Mouse (Mus musculus) neural tube, embryonic 12.5 days (tissue): ENCODE results near the gene Tmed2. TPM values are rescaled to one million over a fixed set of nuclear protein-coding genes. Genes with fewer than 3 reads are reported as not detected.

ENCODE experiments used
- ATAC-seq: fragments of 200-750 bp; cut with Nextera tagmentation; 2 replicates; pipeline ENCODE4 v1.8.0; 2017; ENCODE audit warnings: low read depth, mild to moderate bottlenecking, moderate TSS enrichment, moderate library complexity; ENCODE audit not compliant: low FRiP score
- H3K27ac ChIP-seq: fragments of 300-500 bp; sonication (generic); 2 replicates; pipeline ENCODE4 v1.5.1; 2016
- H3K27me3 ChIP-seq: fragments of 300-500 bp; sonication (generic); replicated peaks from 2 replicates; pipeline ENCODE4 v1.6.1; 2016; ENCODE audit warnings: mild to moderate bottlenecking
- H3K36me3 ChIP-seq: fragments of 300-500 bp; sonication (generic); 2 replicates; pipeline ENCODE4 v1.6.1; 2016; ENCODE audit warnings: mild to moderate bottlenecking
- H3K4me1 ChIP-seq: fragments of 300-500 bp; sonication (generic); 2 replicates; pipeline ENCODE4 v1.6.1; 2016
- H3K4me2 ChIP-seq: fragments of 300-500 bp; sonication (generic); replicated peaks from 2 replicates; pipeline ENCODE4 v1.6.1; 2016; ENCODE audit warnings: mild to moderate bottlenecking
- H3K4me3 ChIP-seq: fragments of 300-500 bp; sonication (generic); 2 replicates; pipeline ENCODE4 v1.5.1; 2016
- H3K9ac ChIP-seq: fragments of 300-500 bp; sonication (generic); 2 replicates; pipeline ENCODE4 v1.6.1; 2016; ENCODE audit warnings: mild to moderate bottlenecking
- H3K9me3 ChIP-seq: fragments of 300-500 bp; sonication (generic); 2 replicates; pipeline ENCODE4 v1.6.1; 2016; ENCODE audit warnings: mild to moderate bottlenecking
- WGBS: fragments of 180-500 bp; shearing (Covaris S2); methylation state at CpG from one replicate; pipeline ENCODE4 v1.1.7; 2016; 5-methylcytosine and 5-hydroxymethylcytosine counted together
- polyA plus RNA-seq: library from polyadenylated mRNA; unstranded; fragments of >200 nt; fragmentation: Nextera tagmentation; extraction: Ambion mirVana; gene quantifications from 2 replicates; pipeline ENCODE4 v1.2.1, GENCODE M21; 2016

The Tmed2 gene
- polyA plus RNA-seq, 1 experiment from 2014 or later: 389 TPM

- Histone ChIP-seq H3K36me3 (peaks cover 31% of the 10 kb centered on the region), H3K9me3 (no peaks in the 10 kb centered on the region), H3K4me1 (no peaks in the 10 kb centered on the region), H3K27me3 (no peaks in the 10 kb centered on the region), H3K4me3 (no peak overlapping the region), H3K4me2 (no peak overlapping the region), H3K27ac (no peak overlapping the region), H3K9ac (no peak overlapping the region)
- ATAC-seq: no peak
- 96% methylated on average over 4 of the region's 4 CpGs for WGBS
Measured at GRCm38 (mm10) chr5:124505235-124505634, 35.3 kb upstream of the Tmed2 start.

DNA sequence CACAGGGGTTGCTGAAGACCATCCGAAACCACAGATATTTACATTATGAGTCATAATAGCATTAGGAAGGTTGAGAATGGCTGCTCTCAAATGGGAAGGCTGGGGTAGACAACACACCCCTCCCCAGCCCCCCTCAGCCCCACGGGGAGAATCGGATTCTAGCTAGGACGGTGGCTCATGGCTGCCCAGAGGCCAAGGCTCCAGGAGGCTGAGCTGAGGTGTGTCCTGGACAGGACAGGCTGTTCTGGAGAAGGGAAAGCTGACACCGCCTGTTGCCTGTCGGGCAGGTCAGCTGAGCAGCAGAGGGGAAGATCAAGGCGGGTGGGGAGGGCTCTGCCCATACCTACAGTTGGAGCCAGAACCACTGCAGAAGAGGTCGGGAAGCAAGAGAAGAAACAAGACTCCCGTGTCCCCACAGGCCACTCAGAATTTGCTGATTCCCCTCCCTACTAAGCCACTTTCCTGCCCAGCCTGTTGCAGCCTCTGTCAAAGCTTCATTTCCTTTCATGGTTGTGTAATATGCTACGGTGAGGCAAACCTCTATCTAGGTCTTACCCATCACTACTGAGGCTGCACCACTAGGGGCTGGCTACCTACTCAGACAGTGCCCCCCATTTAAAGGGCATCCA lies 33.6 kb upstream of the Tmed2 start:
- no peaks in the 10 kb centered on the region for H3K9me3 ChIP-seq
- H3K9ac ChIP-seq: no peak overlapping the region
- no peak for ATAC-seq
- no peak overlapping the region for H3K4me3 ChIP-seq
- WGBS: 77% methylated on average over 10 of the region's 10 CpGs
- no peaks in the 10 kb centered on the region for H3K27me3 ChIP-seq
- no peak overlapping the region for H3K27ac ChIP-seq
- H3K36me3 ChIP-seq: peaks cover 22% of the 10 kb centered on the region
- H3K4me2 ChIP-seq: no peak overlapping the region
- H3K4me1 ChIP-seq: no peaks in the 10 kb centered on the region

- no peaks in the 10 kb centered on the region for H3K4me1 ChIP-seq
- 94% methylated on average over 6 of the region's 6 CpGs for WGBS
- ATAC-seq: no peak
- no peak overlapping the region for H3K27ac ChIP-seq
- no peak overlapping the region for H3K4me2 ChIP-seq
- H3K27me3 ChIP-seq: no peaks in the 10 kb centered on the region
- no peak overlapping the region for H3K4me3 ChIP-seq
- H3K36me3 ChIP-seq: peaks cover 23% of the 10 kb centered on the region
- no peaks in the 10 kb centered on the region for H3K9me3 ChIP-seq
- no peak overlapping the region for H3K9ac ChIP-seq
Measured at GRCm38 (mm10) chr5:124509200-124509599, 31.3 kb upstream of the Tmed2 start.

DNA sequence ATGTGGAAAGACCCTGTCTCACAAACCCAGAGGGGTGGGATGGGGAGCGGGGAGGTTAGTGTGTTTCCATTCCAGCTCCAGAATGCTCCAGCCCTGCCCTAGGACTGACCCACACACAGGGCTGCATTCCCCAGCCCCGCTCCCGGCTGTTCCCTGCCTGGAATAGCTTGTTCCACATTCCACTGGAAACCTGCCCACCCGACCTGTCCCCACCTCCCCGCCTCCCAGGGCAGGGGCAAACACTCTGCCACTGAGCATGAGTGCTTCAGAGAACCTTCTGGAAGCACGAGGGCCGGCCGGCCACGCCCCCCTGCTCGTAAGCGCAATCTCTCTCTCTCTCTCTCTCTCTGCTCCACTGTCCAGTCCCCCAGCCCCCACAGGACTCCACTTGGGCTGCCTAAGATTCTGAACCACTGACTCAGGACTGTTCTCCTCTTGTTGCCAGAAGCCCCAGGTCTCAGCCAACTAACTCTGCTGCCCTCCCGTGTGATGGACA lies 30.7 kb upstream of the Tmed2 start:
- Histone ChIP-seq H3K27ac (no peak overlapping the region), H3K9ac (no peak overlapping the region), H3K4me1 (no peaks in the 10 kb centered on the region), H3K27me3 (no peaks in the 10 kb centered on the region), H3K4me2 (no peak overlapping the region), H3K4me3 (no peak overlapping the region), H3K36me3 (peaks cover 26% of the 10 kb centered on the region), H3K9me3 (no peaks in the 10 kb centered on the region)
- WGBS: 86% methylated on average over 12 of the region's 12 CpGs
- ATAC-seq: no peak

DNA sequence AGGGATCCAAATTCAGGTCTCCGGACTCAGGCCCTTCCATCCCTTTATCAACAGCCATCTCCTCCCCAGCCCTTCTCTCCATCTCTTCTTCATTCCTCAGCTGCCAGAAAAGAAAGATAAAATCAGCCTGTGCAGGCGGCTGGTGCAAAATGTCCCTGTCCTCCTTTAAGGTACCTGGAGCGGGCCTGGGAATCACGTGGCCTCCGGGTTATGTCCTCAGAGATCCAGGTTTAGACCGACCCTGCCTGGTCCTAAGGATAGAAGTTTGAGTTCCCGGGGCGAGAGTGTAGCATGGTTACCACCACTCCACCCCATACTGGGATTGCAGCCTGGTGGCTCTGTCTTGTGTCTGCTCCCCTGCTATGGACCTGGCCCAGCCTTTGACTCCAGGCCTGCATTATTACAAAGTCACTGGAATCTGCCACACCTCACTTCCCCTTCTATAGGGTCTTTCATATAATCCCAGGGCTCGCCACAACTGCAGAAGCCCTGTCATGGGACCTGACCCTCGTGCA lies 29.9 kb upstream of the Tmed2 start:
- H3K9ac ChIP-seq: no peak overlapping the region
- no peaks in the 10 kb centered on the region for H3K4me1 ChIP-seq
- WGBS: 91% methylated on average over 10 of the region's 10 CpGs
- no peak overlapping the region for H3K27ac ChIP-seq
- no peak overlapping the region for H3K4me3 ChIP-seq
- H3K36me3 ChIP-seq: peaks cover 26% of the 10 kb centered on the region
- H3K4me2 ChIP-seq: no peak overlapping the region
- H3K9me3 ChIP-seq: no peaks in the 10 kb centered on the region
- no peaks in the 10 kb centered on the region for H3K27me3 ChIP-seq
- ATAC-seq: no peak

DNA sequence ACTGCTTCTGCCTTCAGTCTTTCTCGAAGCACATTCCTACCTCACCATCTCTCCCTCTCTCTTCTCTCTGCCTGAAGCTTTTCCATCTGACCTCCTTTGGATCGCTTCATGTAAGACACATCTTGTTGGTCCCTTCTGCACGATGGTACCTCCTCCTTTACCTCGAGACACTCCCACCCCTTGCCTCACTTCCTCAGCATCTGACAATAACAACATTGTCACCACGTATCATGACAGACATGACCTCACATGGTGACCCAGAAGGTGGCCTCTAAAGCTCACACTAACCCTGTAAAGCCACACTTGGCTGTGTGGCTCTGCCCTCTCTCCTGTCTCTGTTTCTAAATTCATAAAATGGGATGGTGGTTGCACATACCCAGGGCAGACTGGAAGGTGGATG lies 24.7 kb upstream of the Tmed2 start:
- Histone ChIP-seq H3K4me1 (no peaks in the 10 kb centered on the region), H3K9me3 (no peaks in the 10 kb centered on the region)
- 91% methylated on average over 5 of the region's 5 CpGs for WGBS

GRCm38 (mm10) chr5:124518648-124519047 lies 21.8 kb upstream of the Tmed2 start:
- Histone ChIP-seq H3K27ac (no peak overlapping the region), H3K27me3 (no peaks in the 10 kb centered on the region), H3K4me1 (no peaks in the 10 kb centered on the region), H3K36me3 (peaks cover 21% of the 10 kb centered on the region), H3K9me3 (no peaks in the 10 kb centered on the region), H3K4me3 (no peak overlapping the region), H3K4me2 (no peak overlapping the region), H3K9ac (no peak overlapping the region)
- ATAC-seq: no peak
- WGBS: 69% methylated on average over 10 of the region's 10 CpGs

More for the DNA sequence above, 24.7 kb upstream of the Tmed2 start:
- H3K27ac ChIP-seq: no peak overlapping the region
- no peak for ATAC-seq
- no peak overlapping the region for H3K4me2 ChIP-seq
- no peak overlapping the region for H3K4me3 ChIP-seq
- no peak overlapping the region for H3K9ac ChIP-seq
- peaks cover 24% of the 10 kb centered on the region for H3K36me3 ChIP-seq
- H3K27me3 ChIP-seq: no peaks in the 10 kb centered on the region

DNA sequence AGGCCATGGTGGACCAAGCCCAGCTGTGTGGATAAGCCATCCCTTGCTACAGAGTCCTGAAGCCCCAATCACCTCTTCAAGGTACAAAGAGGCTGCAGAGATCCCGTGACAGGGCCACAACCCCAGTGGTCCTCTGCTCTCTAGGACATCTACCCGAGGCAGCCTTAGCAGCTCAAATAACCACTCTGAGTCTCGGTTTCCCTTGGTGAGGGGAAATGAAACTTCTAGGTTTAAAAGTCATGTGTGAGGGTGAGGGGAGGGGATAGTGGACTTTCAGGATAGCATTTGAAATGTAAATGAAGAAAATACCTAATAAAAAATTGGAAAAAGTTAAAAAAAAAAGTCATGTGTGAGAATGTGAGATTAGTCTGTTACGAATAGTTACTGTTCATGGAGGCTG lies 18.9 kb upstream of the Tmed2 start:
- 88% methylated on average over 4 of the region's 4 CpGs for WGBS
- Histone ChIP-seq H3K4me1 (no peaks in the 10 kb centered on the region), H3K36me3 (peaks cover 16% of the 10 kb centered on the region), H3K9ac (no peak overlapping the region), H3K27me3 (no peaks in the 10 kb centered on the region), H3K4me2 (no peak overlapping the region), H3K4me3 (no peak overlapping the region), H3K27ac (no peak overlapping the region), H3K9me3 (no peaks in the 10 kb centered on the region)
- no peak for ATAC-seq

GRCm38 (mm10) chr5:124523032-124523431 lies 17.5 kb upstream of the Tmed2 start:
- 0 out of 2 replicates have a peak, but pooled peaks cover under 1% of the 10 kb centered on the region for H3K4me1 ChIP-seq
- 93% methylated on average over 8 of the region's 8 CpGs for WGBS
- H3K27ac ChIP-seq: no peak overlapping the region
- peaks cover 16% of the 10 kb centered on the region for H3K36me3 ChIP-seq
- H3K9ac ChIP-seq: no peak overlapping the region
- H3K4me2 ChIP-seq: no peak overlapping the region
- no peaks in the 10 kb centered on the region for H3K27me3 ChIP-seq
- no peak for ATAC-seq
- H3K4me3 ChIP-seq: no peak overlapping the region
- no peaks in the 10 kb centered on the region for H3K9me3 ChIP-seq

DNA sequence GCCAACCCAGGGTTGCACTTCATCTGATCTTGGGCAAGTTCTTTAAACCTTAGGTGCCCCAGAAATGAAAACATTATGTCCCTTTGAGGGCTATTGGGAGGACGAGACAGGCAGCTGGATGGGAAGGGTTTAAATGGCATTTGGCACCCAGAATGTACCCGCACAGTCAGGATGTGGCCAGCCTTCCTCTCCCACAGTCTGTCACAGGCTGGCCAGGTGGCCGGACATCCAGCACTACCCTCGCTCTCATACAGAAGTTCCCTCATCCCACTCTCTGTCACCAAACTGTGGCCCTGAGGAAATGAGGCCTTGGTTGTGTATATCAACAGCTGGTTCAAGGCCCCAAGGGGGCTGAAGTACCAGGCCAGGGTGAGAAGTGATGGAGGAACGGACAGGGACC lies 15.6 kb upstream of the Tmed2 start:
- Histone ChIP-seq H3K4me1 (peaks cover 20% of the 10 kb centered on the region), H3K4me2 (no peak overlapping the region), H3K27me3 (no peaks in the 10 kb centered on the region), H3K36me3 (peaks cover 12% of the 10 kb centered on the region), H3K9ac (no peak overlapping the region), H3K27ac (no peak overlapping the region), H3K4me3 (no peak overlapping the region), H3K9me3 (no peaks in the 10 kb centered on the region)
- 96% methylated on average over 5 of the region's 5 CpGs for WGBS
- no peak for ATAC-seq

DNA sequence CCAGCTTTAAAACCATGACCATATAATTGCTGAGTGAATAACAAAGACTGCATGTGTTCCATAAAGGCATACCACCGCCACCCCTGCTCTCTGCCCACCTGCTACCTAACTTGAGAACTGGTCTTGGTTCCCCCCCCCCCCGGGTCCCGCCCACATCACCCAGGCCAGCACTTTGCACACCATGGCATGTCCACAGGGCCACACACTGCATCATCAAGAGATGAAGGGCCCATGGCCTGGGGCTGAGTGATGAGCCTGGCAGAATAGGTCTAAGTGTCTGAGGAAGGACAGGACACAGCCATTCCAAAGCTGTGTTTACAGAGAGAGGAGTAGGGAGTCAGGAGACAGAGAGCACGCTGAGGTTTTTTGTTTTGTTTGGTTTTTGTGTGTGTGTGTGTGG lies 12.1 kb upstream of the Tmed2 start:
- peaks cover 38% of the 10 kb centered on the region for H3K4me1 ChIP-seq
- H3K27ac ChIP-seq: no peak overlapping the region
- no peak for ATAC-seq

DNA sequence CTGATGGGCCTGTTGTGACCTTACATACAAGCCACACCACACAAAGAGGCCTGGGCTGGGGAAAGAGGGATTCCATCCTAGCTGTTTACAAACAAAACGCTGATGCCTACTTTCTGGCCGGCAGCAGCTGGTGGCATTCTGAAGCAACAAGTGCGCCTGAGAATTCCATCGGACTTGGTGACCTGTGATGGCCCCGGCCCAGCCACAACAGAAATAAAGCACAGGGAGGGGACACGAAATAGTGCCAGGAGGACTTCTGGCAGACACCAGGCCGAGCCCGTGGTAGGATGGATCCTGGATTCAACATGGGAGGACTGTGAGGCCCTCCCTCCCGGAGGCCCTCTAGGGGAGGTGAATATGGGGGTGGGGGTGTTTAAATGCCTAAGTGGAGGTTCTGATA lies 11.7 kb upstream of the Tmed2 start:
- H3K4me1 ChIP-seq: peaks cover 38% of the 10 kb centered on the region
- H3K4me3 ChIP-seq: 0 out of 2 replicates have a peak overlapping the region, but pooled peaks have one; percentile 75
- no peak for ATAC-seq
- H3K27me3 ChIP-seq: no peaks in the 10 kb centered on the region
- WGBS: 35% methylated on average over 9 of the region's 9 CpGs
- H3K9me3 ChIP-seq: no peaks in the 10 kb centered on the region
- H3K9ac ChIP-seq: peak overlapping the region; percentile 40
- no peak overlapping the region for H3K27ac ChIP-seq
- 0 out of 2 replicates have a peak, but pooled peaks cover 3% of the 10 kb centered on the region for H3K36me3 ChIP-seq
- peak overlapping the region; percentile 83 for H3K4me2 ChIP-seq

More for the DNA sequence above, 12.1 kb upstream of the Tmed2 start:
- H3K27me3 ChIP-seq: no peaks in the 10 kb centered on the region
- peak overlapping the region; percentile 83 for H3K4me2 ChIP-seq
- H3K9ac ChIP-seq: no peak overlapping the region
- WGBS: 67% methylated on average over 4 of the region's 4 CpGs
- H3K9me3 ChIP-seq: no peaks in the 10 kb centered on the region
- H3K4me3 ChIP-seq: no peak overlapping the region
- H3K36me3 ChIP-seq: 0 out of 2 replicates have a peak, but pooled peaks cover 3% of the 10 kb centered on the region

- peak overlapping the region; percentile 40 for H3K9ac ChIP-seq
- H3K4me3 ChIP-seq: peak overlapping the region; percentile 75
- H3K4me2 ChIP-seq: peak overlapping the region; percentile 83
- H3K27ac ChIP-seq: no peak overlapping the region
- H3K9me3 ChIP-seq: no peaks in the 10 kb centered on the region
- H3K27me3 ChIP-seq: no peaks in the 10 kb centered on the region
- H3K36me3 ChIP-seq: 0 out of 2 replicates have a peak, but pooled peaks cover 3% of the 10 kb centered on the region
- no peak for ATAC-seq
- peaks cover 38% of the 10 kb centered on the region for H3K4me1 ChIP-seq
- WGBS: 30% methylated on average over 8 of the region's 8 CpGs
Measured at GRCm38 (mm10) chr5:124529191-124529651, 11.3 kb upstream of the Tmed2 start.
